Comparison of ENCODE assay signal across 34 mouse cellular contexts in the genomic region with DNA sequence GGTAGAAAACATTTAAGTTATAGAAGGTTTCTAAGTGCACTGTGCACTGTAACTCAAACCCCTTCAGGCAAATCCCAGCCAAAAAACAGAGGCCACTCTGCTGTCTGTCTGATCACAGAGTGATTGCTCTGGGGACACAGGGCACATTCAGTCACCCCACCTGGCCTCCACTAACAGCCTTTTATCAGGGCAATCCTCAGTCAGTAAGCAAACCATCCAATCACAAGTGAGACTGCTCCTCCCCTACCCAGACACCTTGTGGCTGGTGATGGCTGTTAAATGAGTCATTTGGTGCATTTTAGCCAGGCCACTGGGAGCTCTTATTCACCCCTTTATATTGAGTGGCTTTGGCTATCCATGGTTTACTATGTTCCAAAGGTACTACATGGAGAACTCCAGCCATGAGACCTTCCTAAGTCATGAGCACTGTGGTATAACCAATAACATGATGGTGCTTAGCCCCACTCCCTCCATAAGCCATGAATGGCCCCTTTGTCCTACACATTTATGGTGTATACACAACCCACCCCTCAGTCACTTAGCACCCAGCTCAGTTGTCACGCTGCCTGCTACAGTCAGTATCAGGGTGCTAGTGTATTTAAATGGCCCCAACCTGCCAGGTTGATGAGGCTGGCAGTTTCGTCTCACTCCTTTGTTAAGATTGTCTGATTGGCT.
DNase-seq lines count a peak whose midpoint lies in the region; ATAC-seq and TF ChIP-seq lines count a peak whose summit lies in the region.
"Had no signal": no experiment of that assay in that cellular context is flagged by ENCODE, and none has a peak within 500 bp of the region (broad histone marks: within the 10 kb centered on the region; RNA-seq: fewer than 3 reads in every experiment).

No protein-coding gene starts in this region.

- H3K27me3 ChIP-seq in limb, embryonic 12.5 days, result no peaks in the 10 kb centered on the region
- H3K27me3 ChIP-seq in limb, embryonic 10.5 days (ENCODE audit: low read depth, poor library complexity, severe bottlenecking), result no peaks in the 10 kb centered on the region
- no peaks in the 10 kb centered on the region for H3K27me3 ChIP-seq in CH12.LX (replicated peaks)
- H3K27me3 ChIP-seq in intestine, embryonic 16.5 days (replicated peaks; ENCODE audit: control insufficient read depth, insufficient read depth, low read length), result no peaks in the 10 kb centered on the region
- H3K27me3 ChIP-seq in small intestine, adult 2 months (ENCODE audit: control insufficient read depth, insufficient read depth, low read length), result no peaks in the 10 kb centered on the region
- H3K27me3 ChIP-seq: embryonic facial prominence, embryonic 12.5 days; forebrain, embryonic 15.5 days; kidney, embryonic 15.5 days; liver, embryonic 13.5 days; midbrain, embryonic 13.5 days; neural tube, embryonic 15.5 days had no signal

- TF ChIP-seq EP300 in CH12.LX (IDR thresholded peaks at IDR 0.05; ENCODE audit: low read length), result no peak

- H3K4me1 ChIP-seq in limb, embryonic 12.5 days (replicated peaks), result peaks cover 68% of the 10 kb centered on the region
- H3K4me1 ChIP-seq in limb, embryonic 10.5 days, result peaks cover 48% of the 10 kb centered on the region
- H3K4me1 ChIP-seq in CH12.LX (ENCODE audit: control insufficient read depth in 1 of 2, insufficient read depth in 2 of 2), result peaks cover 23 to 74% of the 10 kb centered on the region in 2 experiments
- H3K4me1 ChIP-seq in intestine, embryonic 16.5 days (ENCODE audit: control insufficient read depth, insufficient read depth, low read length), result peaks cover 29% of the 10 kb centered on the region
- H3K4me1 ChIP-seq in small intestine, adult 2 months (ENCODE audit: control insufficient read depth, insufficient read depth, insufficient read length, low read length), result peaks cover 16% of the 10 kb centered on the region; the same call in 1 of the 2 replicates
- H3K4me1 ChIP-seq: forebrain, embryonic 15.5 days had no signal

- H3K36me3 ChIP-seq in limb, embryonic 12.5 days, result no peaks in the 10 kb centered on the region
- no peaks in the 10 kb centered on the region for H3K36me3 ChIP-seq in limb, embryonic 10.5 days
- H3K36me3 ChIP-seq in CH12.LX (replicated peaks in 1 of 2; ENCODE audit: control insufficient read depth in 1 of 2, insufficient read depth in 1 of 2, low read length in 1 of 2), result peaks cover 0 to 2% of the 10 kb centered on the region in 2 experiments
- H3K36me3 ChIP-seq in intestine, embryonic 16.5 days (ENCODE audit: control insufficient read depth, insufficient read depth, low read length), result no peaks in the 10 kb centered on the region
- H3K36me3 ChIP-seq in small intestine, adult 2 months (ENCODE audit: control insufficient read depth, insufficient read depth, low read length), result no peaks in the 10 kb centered on the region
- H3K36me3 ChIP-seq: embryonic facial prominence, embryonic 12.5 days; forebrain, embryonic 15.5 days; kidney, embryonic 15.5 days; liver, embryonic 13.5 days; midbrain, embryonic 13.5 days; neural tube, embryonic 15.5 days had no signal

- TF ChIP-seq CTCF in CH12.LX (conservative IDR thresholded peaks at IDR 0.05 in 1 of 2, IDR thresholded peaks at IDR 0.05 in 1 of 2; ENCODE audit: low read depth in 2 of 2, low read length in 2 of 2), result no peak
- TF ChIP-seq CTCF in small intestine, adult 2 months (IDR thresholded peaks at IDR 0.05; ENCODE audit: extremely low read depth, insufficient read length, insufficient replicate concordance, low read depth, low read length), result no peak

- in situ Hi-C loops in CH12.LX (cut with MboI; ENCODE audit: low pct_ligation_motif_present, low pct_unique_long_range_greater_than_20kb, low sequenced_read_pairs), result no loop called here

- dilution Hi-C loops in CH12.LX (cut with MboI; ENCODE audit: extremely low pct_ligation_motif_present, extremely low pct_unique_long_range_greater_than_20kb, low sequenced_read_pairs), result no loop called here

- H3K9me3 ChIP-seq in limb, embryonic 12.5 days, result no peaks in the 10 kb centered on the region
- no peaks in the 10 kb centered on the region for H3K9me3 ChIP-seq in limb, embryonic 10.5 days (replicated peaks)
- H3K9me3 ChIP-seq in CH12.LX (replicated peaks; ENCODE audit: low read length), result no peaks in the 10 kb centered on the region
- no peaks in the 10 kb centered on the region for H3K9me3 ChIP-seq in intestine, embryonic 16.5 days (ENCODE audit: control insufficient read depth, low read length)
- H3K9me3 ChIP-seq: embryonic facial prominence, embryonic 12.5 days; forebrain, embryonic 15.5 days; kidney, embryonic 15.5 days; liver, embryonic 13.5 days; megakaryocyte, embryonic 14.5 days; midbrain, embryonic 13.5 days; neural tube, embryonic 15.5 days had no signal

- peak overlapping the region; percentile 43 for H3K27ac ChIP-seq in limb, embryonic 12.5 days
- H3K27ac ChIP-seq in limb, embryonic 10.5 days, result no peak overlapping the region
- H3K27ac ChIP-seq in CH12.LX (ENCODE audit: insufficient read depth, low read depth), result no peak overlapping the region
- peak overlapping the region; percentile 68 for H3K27ac ChIP-seq in intestine, embryonic 16.5 days (ENCODE audit: low read length)
- peak overlapping the region; percentile 13 for H3K27ac ChIP-seq in small intestine, adult 2 months (ENCODE audit: insufficient read depth, low read depth, low read length)
- H3K27ac ChIP-seq: embryonic facial prominence, embryonic 12.5 days; forebrain, embryonic 15.5 days; kidney, embryonic 15.5 days; layer of hippocampus, adult 2 months; liver, embryonic 13.5 days; midbrain, embryonic 13.5 days; neural tube, embryonic 15.5 days had no signal

- WGBS in limb, embryonic 12.5 days, result 33% methylated on average over 2 of the region's 2 CpGs
- 34% methylated on average over 2 of the region's 2 CpGs for WGBS in limb, embryonic 10.5 days
- 40% methylated on average over 2 of the region's 2 CpGs for WGBS in intestine, embryonic 16.5 days
- WGBS in small intestine, adult 2 months, result 31% methylated on average over 2 of the region's 2 CpGs

- no peak overlapping the region for H3K4me3 ChIP-seq in limb, embryonic 12.5 days (replicated peaks)
- no peak overlapping the region for H3K4me3 ChIP-seq in limb, embryonic 10.5 days
- no peak overlapping the region for H3K4me3 ChIP-seq in CH12.LX (replicated peaks in 1 of 3; ENCODE audit: low read depth in 2 of 3, low read length in 2 of 3, poor library complexity in 1 of 3)
- H3K4me3 ChIP-seq in intestine, embryonic 16.5 days (ENCODE audit: low read length), result no peak overlapping the region
- no peak overlapping the region for H3K4me3 ChIP-seq in small intestine, adult 2 months (ENCODE audit: low read depth, low read length)
- H3K4me3 ChIP-seq: embryonic facial prominence, embryonic 12.5 days; forebrain, embryonic 15.5 days; kidney, embryonic 15.5 days; layer of hippocampus, adult 2 months; liver, embryonic 13.5 days; megakaryocyte, embryonic 14.5 days; midbrain, embryonic 13.5 days; neural tube, embryonic 15.5 days had no signal

- no peak for TF ChIP-seq POLR2A in CH12.LX (IDR thresholded peaks at IDR 0.05; ENCODE audit: low read depth, low read length)
- TF ChIP-seq POLR2A in small intestine, adult 2 months (IDR thresholded peaks at IDR 0.05; ENCODE audit: low read depth, low read length), result no peak

- no peak overlapping the region for H3K9ac ChIP-seq in limb, embryonic 12.5 days (replicated peaks)
- no peak overlapping the region for H3K9ac ChIP-seq in CH12.LX (ENCODE audit: insufficient read depth, low read depth)
- H3K9ac ChIP-seq in intestine, embryonic 16.5 days (ENCODE audit: low read depth, low read length), result no peak overlapping the region
- H3K9ac ChIP-seq: embryonic facial prominence, embryonic 12.5 days; forebrain, embryonic 15.5 days; kidney, embryonic 15.5 days; liver, embryonic 13.5 days; midbrain, embryonic 13.5 days; neural tube, embryonic 15.5 days had no signal

- H3K4me2 ChIP-seq in limb, embryonic 12.5 days, result no peak overlapping the region
- H3K4me2 ChIP-seq in CH12.LX (ENCODE audit: insufficient read depth, low read depth, poor library complexity, severe bottlenecking), result no peak overlapping the region
- no peak overlapping the region for H3K4me2 ChIP-seq in intestine, embryonic 16.5 days (ENCODE audit: low read depth, low read length)
- H3K4me2 ChIP-seq: embryonic facial prominence, embryonic 12.5 days; forebrain, embryonic 15.5 days; kidney, embryonic 15.5 days; liver, embryonic 13.5 days; midbrain, embryonic 13.5 days; neural tube, embryonic 15.5 days had no signal

- intact Hi-C loops in left cerebral cortex, postnatal 4 days (cut with DNase I), result no loop called here

- no peak for TF ChIP-seq RAD21 in CH12.LX (IDR thresholded peaks at IDR 0.05; ENCODE audit: low read depth, low read length)

- no peak for DNase-seq in limb, embryonic 10.5 days (ENCODE audit: low spot score)
- DNase-seq in CH12.LX (ENCODE audit: extremely low read depth), result no peak
- DNase-seq in retina, embryonic 14.5 days (ENCODE audit: low spot score), result no peak
- DNase-seq in layer of hippocampus, postnatal 10 days (ENCODE audit: low spot score in 2 of 2), result no peak
- no peak for DNase-seq in left cerebral cortex, postnatal 4 days
- DNase-seq: adrenal gland, postnatal 14 days; B cell, adult 2 months; cerebellum, adult 11 months; cerebellum, adult 9-10 months; embryo, embryonic 11 days; gastrocnemius, postnatal 36 days; heart, adult 18-20 months; kidney, adult 11 months; kidney, postnatal 25 days; layer of hippocampus, postnatal 36 days; liver, embryonic 13.5 days; lung, adult 18-20 months; lung, postnatal 4 days; right cerebral cortex, postnatal 25 days; spleen, adult 18-20 months; thymus, adult 18-20 months; thymus, postnatal 25 days had no signal

- no peak for ATAC-seq in limb, embryonic 12.5 days (ENCODE audit: insufficient number of reproducible peaks, insufficient read depth, low FRiP score, low TSS enrichment, low read depth)
- peak; percentile 93 for ATAC-seq in intestine, embryonic 16.5 days
- ATAC-seq: forebrain, embryonic 15.5 days; hindbrain, embryonic 16.5 days; lung, postnatal 0 days; midbrain, embryonic 13.5 days had no signal

- no peaks in the 10 kb centered on the region for H3K79me2 ChIP-seq in CH12.LX (replicated peaks; ENCODE audit: control insufficient read depth, extremely low read depth, insufficient read depth, poor library complexity, severe bottlenecking)

TF ChIP-seq in CH12.LX, 34 proteins besides CTCF, POLR2A, EP300 and RAD21:
- TF ChIP-seq NRF1 (IDR thresholded peaks at IDR 0.05; ENCODE audit: low read depth, low read length) (no peak), IRF4 (IDR thresholded peaks at IDR 0.05; ENCODE audit: low read depth, low read length) (0 out of 2 replicates have a peak, but pooled peaks have one; percentile 32)

Comparison
In these comparisons a context has a peak if more than half of its experiments do, and no peak if none do; other contexts are left out.
1. H3K27ac ChIP-seq: peak in limb, embryonic 12.5 days (single experiment), intestine, embryonic 16.5 days (single experiment) and small intestine, adult 2 months (single experiment); none in limb, embryonic 10.5 days (single experiment) and CH12.LX (single experiment).